Mouse (Mus musculus) hindbrain, embryonic 10.5 days (tissue): ENCODE results near the gene Stil. TPM values are rescaled to one million over a fixed set of nuclear protein-coding genes. Genes with fewer than 3 reads are reported as not detected.

Experiments
- DNase-seq: peaks from one replicate; pipeline ENCODE4 v3.0.0-alpha.2; 2017; ENCODE audit warnings: low spot score
- H3K27ac ChIP-seq: fragments of 300-500 bp; sonication (generic); 2 replicates; pipeline ENCODE4 v1.5.1; 2016; ENCODE audit warnings: mild to moderate bottlenecking, moderate library complexity
- H3K27me3 ChIP-seq: fragments of 300-500 bp; sonication (generic); 2 replicates; pipeline ENCODE4 v1.6.1; 2016; ENCODE audit warnings: mild to moderate bottlenecking; ENCODE audit not compliant: poor library complexity, insufficient read depth, severe bottlenecking
- H3K36me3 ChIP-seq: fragments of 300-500 bp; sonication (generic); 2 replicates; pipeline ENCODE4 v1.6.1; 2016; ENCODE audit warnings: mild to moderate bottlenecking, moderate library complexity
- H3K4me1 ChIP-seq: fragments of 300-500 bp; sonication (generic); replicated peaks from 2 replicates; pipeline ENCODE4 v1.6.1; 2016; ENCODE audit warnings: mild to moderate bottlenecking
- H3K4me3 ChIP-seq: fragments of 300-500 bp; sonication (generic); 2 replicates; pipeline ENCODE4 v1.5.1; 2016; ENCODE audit warnings: mild to moderate bottlenecking, moderate library complexity
- H3K9me3 ChIP-seq: fragments of 300-500 bp; sonication (generic); 2 replicates; pipeline ENCODE4 v1.6.1; 2016; ENCODE audit warnings: mild to moderate bottlenecking, moderate library complexity
- WGBS: fragments of 180-500 bp; shearing (Covaris S2); methylation state at CpG from one replicate; pipeline ENCODE4 v1.1.7; 2016; 5-methylcytosine and 5-hydroxymethylcytosine counted together
- polyA plus RNA-seq: library from polyadenylated mRNA; unstranded; fragments of >200 nt; fragmentation: Nextera tagmentation; extraction: Ambion mirVana; gene quantifications from 2 replicates; pipeline ENCODE4 v1.2.1, GENCODE M21; 2016

Gene Stil
- polyA plus RNA-seq, 1 experiment from 2014 or later = 15.0 TPM

GRCm38 (mm10) chr4:115063518-115064239, 63.7 kb downstream of the Stil start:
- WGBS = 1% methylated on average over 31 of the region's 31 CpGs
- Histone ChIP-seq H3K27me3 (peaks cover 100% of the 10 kb centered on the region), H3K9me3 (no peaks in the 10 kb centered on the region), H3K4me3 (peak overlapping the region; percentile 62), H3K4me1 (peaks cover 21% of the 10 kb centered on the region), H3K27ac (peak overlapping the region; percentile 75), H3K36me3 (no peaks in the 10 kb centered on the region)
- DNase-seq = peak; percentile 26

- peaks cover 54% of the 10 kb centered on the region for H3K27me3 ChIP-seq
- H3K4me3 ChIP-seq = no peak overlapping the region
- no peaks in the 10 kb centered on the region for H3K9me3 ChIP-seq
- no peaks in the 10 kb centered on the region for H3K36me3 ChIP-seq
- DNase-seq = no peak
- 43% methylated on average over 1 of the region's 1 CpGs for WGBS
- no peak overlapping the region for H3K27ac ChIP-seq
- H3K4me1 ChIP-seq = 0 out of 2 replicates have a peak, but pooled peaks cover 6% of the 10 kb centered on the region
Observed at GRCm38 (mm10) chr4:115071668-115072067, 71.7 kb downstream of the Stil start.

- DNase-seq = no peak
- H3K36me3 ChIP-seq = no peaks in the 10 kb centered on the region
- H3K4me3 ChIP-seq = no peak overlapping the region
- WGBS = 91% methylated on average over 1 of the region's 1 CpGs
- no peak overlapping the region for H3K27ac ChIP-seq
- H3K27me3 ChIP-seq = peaks cover 42% of the 10 kb centered on the region
- H3K9me3 ChIP-seq = no peaks in the 10 kb centered on the region
- H3K4me1 ChIP-seq = peaks cover 21% of the 10 kb centered on the region
Observed at GRCm38 (mm10) chr4:115074789-115075188, 74.8 kb downstream of the Stil start.

GRCm38 (mm10) chr4:115075204-115075915, 75.4 kb downstream of the Stil start:
- Histone ChIP-seq H3K27ac (peak overlapping the region; percentile 29; the same call in 1 of the 2 replicates), H3K27me3 (peaks cover 40% of the 10 kb centered on the region), H3K9me3 (no peaks in the 10 kb centered on the region), H3K36me3 (no peaks in the 10 kb centered on the region), H3K4me1 (peaks cover 26% of the 10 kb centered on the region), H3K4me3 (no peak overlapping the region)
- DNase-seq = no peak
- WGBS = 46% methylated on average over 3 of the region's 3 CpGs

GRCm38 (mm10) chr4:115078892-115079820, 79.2 kb downstream of the Stil start:
- Histone ChIP-seq H3K27me3 (peaks cover 61% of the 10 kb centered on the region), H3K4me1 (peaks cover 26% of the 10 kb centered on the region), H3K4me3 (peak overlapping the region; percentile 26), H3K9me3 (no peaks in the 10 kb centered on the region), H3K36me3 (no peaks in the 10 kb centered on the region), H3K27ac (peak overlapping the region; percentile 86)
- peak; percentile 77 for DNase-seq
- WGBS = 16% methylated on average over 10 of the region's 10 CpGs

- peaks cover 59% of the 10 kb centered on the region for H3K27me3 ChIP-seq
- H3K9me3 ChIP-seq = no peaks in the 10 kb centered on the region
- WGBS = 10% methylated on average over 5 of the region's 5 CpGs
- peaks cover 26% of the 10 kb centered on the region for H3K4me1 ChIP-seq
- DNase-seq = no peak
- H3K36me3 ChIP-seq = no peaks in the 10 kb centered on the region
- H3K4me3 ChIP-seq = peak overlapping the region; percentile 26; the same call in 1 of the 2 replicates
- H3K27ac ChIP-seq = peak overlapping the region; percentile 86
Observed at GRCm38 (mm10) chr4:115079821-115080349, 79.9 kb downstream of the Stil start.

GRCm38 (mm10) chr4:115083031-115083430, 83.1 kb downstream of the Stil start:
- no peak for DNase-seq
- Histone ChIP-seq H3K36me3 (no peaks in the 10 kb centered on the region), H3K27me3 (peaks cover 68% of the 10 kb centered on the region), H3K4me1 (peaks cover 21% of the 10 kb centered on the region), H3K9me3 (no peaks in the 10 kb centered on the region), H3K4me3 (no peak overlapping the region), H3K27ac (no peak overlapping the region)
- 87% methylated on average over 3 of the region's 3 CpGs for WGBS

GRCm38 (mm10) chr4:115085522-115086095, 85.7 kb downstream of the Stil start:
- no peaks in the 10 kb centered on the region for H3K36me3 ChIP-seq
- DNase-seq = peak; percentile 73
- H3K27ac ChIP-seq = no peak overlapping the region
- no peaks in the 10 kb centered on the region for H3K9me3 ChIP-seq
- peaks cover 2% of the 10 kb centered on the region; the same call in 1 of the 2 replicates for H3K4me1 ChIP-seq
- peaks cover 71% of the 10 kb centered on the region for H3K27me3 ChIP-seq
- no peak overlapping the region for H3K4me3 ChIP-seq
- 26% methylated on average over 6 of the region's 6 CpGs for WGBS

- Histone ChIP-seq H3K4me1 (peaks cover 4% of the 10 kb centered on the region; the same call in 1 of the 2 replicates), H3K9me3 (no peaks in the 10 kb centered on the region), H3K27me3 (peaks cover 68% of the 10 kb centered on the region), H3K36me3 (no peaks in the 10 kb centered on the region), H3K4me3 (no peak overlapping the region), H3K27ac (no peak overlapping the region)
- WGBS = 74% methylated on average over 4 of the region's 4 CpGs
- no peak for DNase-seq
Observed at GRCm38 (mm10) chr4:115086257-115086656, 86.3 kb downstream of the Stil start.

GRCm38 (mm10) chr4:115086763-115087415, 86.9 kb downstream of the Stil start:
- WGBS = 67% methylated on average over 3 of the region's 3 CpGs
- H3K4me3 ChIP-seq = no peak overlapping the region
- peaks cover 64% of the 10 kb centered on the region for H3K27me3 ChIP-seq
- no peak overlapping the region for H3K27ac ChIP-seq
- no peaks in the 10 kb centered on the region for H3K9me3 ChIP-seq
- peaks cover 4% of the 10 kb centered on the region; the same call in 1 of the 2 replicates for H3K4me1 ChIP-seq
- no peak for DNase-seq
- no peaks in the 10 kb centered on the region for H3K36me3 ChIP-seq

- DNase-seq = no peak
- Histone ChIP-seq H3K9me3 (no peaks in the 10 kb centered on the region), H3K27ac (peak within 1 kb of the TSS; percentile 75; the same call in 1 of the 2 replicates), H3K4me1 (peaks cover 4% of the 10 kb centered on the region; the same call in 1 of the 2 replicates), H3K36me3 (no peaks in the 10 kb centered on the region), H3K27me3 (peaks cover 63% of the 10 kb centered on the region), H3K4me3 (no peak within 1 kb of the TSS)
- 25% methylated on average over 11 of the region's 11 CpGs for WGBS
Observed at GRCm38 (mm10) chr4:115088611-115089338, 88.8 kb downstream of the Stil start, which contains the start of gene Pdzk1ip1. Gene Pdzk1ip1, plus strand, starts transcription at chr4:115088708.
